Mouse (Mus musculus) C2C12 (cell line): Measurements from ENCODE around the gene Klc3.

Experiments
- CTCF ChIP-seq: IDR thresholded peaks from one replicate; pipeline ENCODE4 v1.5.1; 2011; ENCODE audit not compliant: control insufficient read depth, insufficient read depth, insufficient read length
- MAX ChIP-seq: IDR thresholded peaks from one replicate; pipeline ENCODE4 v1.6.1; 2011; ENCODE audit warnings: mild to moderate bottlenecking, control low read depth
- USF1 ChIP-seq: IDR thresholded peaks from one replicate; pipeline ENCODE4 v1.6.1; 2011; ENCODE audit warnings: low read depth, mild to moderate bottlenecking, control low read depth, moderate library complexity

DNA sequence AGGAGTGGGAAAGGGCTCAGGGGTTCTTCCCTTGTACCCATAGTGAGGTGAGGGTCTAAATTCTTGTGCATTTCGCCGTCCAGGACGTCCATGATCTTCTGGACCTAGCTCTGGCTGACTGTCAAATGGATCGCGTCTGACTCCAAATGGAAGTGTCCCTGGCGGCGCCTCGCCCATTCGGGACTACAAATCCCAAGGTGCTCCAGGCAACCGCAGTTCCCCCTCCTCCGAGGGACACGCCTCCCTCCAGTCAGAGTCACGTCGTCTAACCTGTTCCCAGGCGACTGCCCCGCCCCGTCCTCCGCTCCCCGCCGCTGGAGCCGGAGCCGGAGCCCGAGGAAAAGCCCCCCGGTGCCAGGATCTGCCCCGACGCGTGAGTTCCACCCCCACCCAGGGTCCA, 43.0 kb downstream of the Klc3 start:
- TF ChIP-seq CTCF = no peak
- no peak for TF ChIP-seq MAX
- no peak for TF ChIP-seq USF1
